Mouse (Mus musculus) hindbrain, embryonic 15.5 days (tissue): ENCODE data around the gene Aldh2. TPM values are rescaled to one million over a fixed set of nuclear protein-coding genes. Genes with fewer than 3 reads are reported as not detected.

ENCODE experiments used
- polyA plus RNA-seq: library from polyadenylated mRNA; unstranded; fragments of >200 nt; fragmentation: Nextera tagmentation; extraction: Ambion mirVana; gene quantifications from 2 replicates; pipeline ENCODE4 v1.2.1, GENCODE M21; 2015

Gene Aldh2
- polyA plus RNA-seq, 1 experiment from 2014 or later, result 137 TPM

Other genes with a start within 250 kb of the Aldh2 start
- gene Trafd1, start 208.2 kb downstream of the Aldh2 start, polyA plus RNA-seq, result 120 and 127 TPM in 2 replicates
- gene Naa25, start 195.9 kb downstream of the Aldh2 start, polyA plus RNA-seq, result 52.2 and 53.6 TPM in 2 replicates
- 2.0 and 2.6 TPM in 2 replicates for gene Tmem116, start 141.9 kb downstream of the Aldh2 start, polyA plus RNA-seq
- gene Erp29, start 141.3 kb downstream of the Aldh2 start, polyA plus RNA-seq, result 187 and 189 TPM in 2 replicates
- gene Adam1b, start 90.4 kb downstream of the Aldh2 start, polyA plus RNA-seq, result 0.10 and 0.14 TPM in 2 replicates
- 3.8 and 3.9 TPM in 2 replicates for gene Adam1a, start 48.3 kb downstream of the Aldh2 start, polyA plus RNA-seq
- not detected in 2 replicates for gene Gm42878, start 48.3 kb downstream of the Aldh2 start, polyA plus RNA-seq
- gene Mapkapk5, start 47.9 kb downstream of the Aldh2 start, polyA plus RNA-seq, result 62.5 and 68.3 TPM in 2 replicates
- gene Acad12, start 25.1 kb upstream of the Aldh2 start, polyA plus RNA-seq, result 1.3 and 1.6 TPM in 2 replicates
- 1.5 and 1.6 TPM in 2 replicates for gene Acad10, start 66.7 kb upstream of the Aldh2 start, polyA plus RNA-seq
- 43.1 and 44.6 TPM in 2 replicates for gene Brap, start 66.7 kb upstream of the Aldh2 start, polyA plus RNA-seq
- 92.6 and 111 TPM in 2 replicates for gene Atxn2, start 117.5 kb upstream of the Aldh2 start, polyA plus RNA-seq
- gene Sh2b3, start 243.8 kb upstream of the Aldh2 start, polyA plus RNA-seq, result 8.0 TPM in 2 replicates